Mouse (Mus musculus) right cerebral cortex, adult 2 months (tissue): ENCODE measurements around the gene Nop14.
"Not testable (repeated sequence)": the region's sequence is repeated elsewhere in the genome, so short reads cannot be mapped to it uniquely, and the experiment has no call there.

Experiments
- DNase-seq, 2 experiments: peaks; one replicate each; pipeline ENCODE4 v3.0.0; 2021 to 2022; ENCODE audit warnings: low spot score in 2 of 2

The Nop14 gene

DNA sequence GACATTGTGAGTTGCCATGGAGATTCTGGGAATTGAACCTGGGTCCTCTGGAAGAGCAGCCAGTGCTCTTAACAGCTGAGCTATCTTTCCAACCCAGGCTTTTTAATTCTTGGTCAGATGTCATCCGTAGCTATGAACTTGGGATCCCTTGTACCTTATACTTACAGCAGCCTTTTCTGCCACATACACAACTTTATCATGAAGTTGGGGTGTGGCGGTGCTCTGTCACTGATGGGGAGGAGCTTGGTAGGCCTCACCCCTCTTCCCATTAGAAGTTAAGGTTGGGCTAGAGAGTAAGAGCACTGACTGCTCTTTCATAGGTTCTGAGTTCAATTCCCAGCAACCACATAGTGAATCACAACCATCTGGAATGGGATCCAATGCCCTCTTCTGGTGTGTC, 27.0 kb downstream of the Nop14 start:
- DNase-seq = no peak

DNA sequence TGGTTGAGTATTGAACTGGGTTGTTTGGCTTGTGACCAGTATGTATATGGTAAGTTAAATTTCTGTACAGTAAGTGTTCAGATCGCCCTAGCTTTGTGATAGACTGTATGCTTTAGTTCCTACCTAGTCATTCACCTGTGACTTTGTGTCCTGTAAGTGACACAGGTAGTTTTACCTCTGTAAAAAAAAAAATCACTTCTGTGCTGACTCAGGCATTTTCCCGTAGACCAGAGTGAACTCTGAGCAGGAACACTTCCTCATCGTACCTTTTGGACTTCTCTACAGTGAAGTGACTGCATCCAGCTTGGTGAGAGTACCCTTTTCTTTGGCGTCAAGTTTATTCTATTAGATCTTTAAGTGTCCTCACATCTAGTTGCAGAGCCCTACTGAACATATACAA, 50.0 kb downstream of the Nop14 start:
- DNase-seq = no peak

DNA sequence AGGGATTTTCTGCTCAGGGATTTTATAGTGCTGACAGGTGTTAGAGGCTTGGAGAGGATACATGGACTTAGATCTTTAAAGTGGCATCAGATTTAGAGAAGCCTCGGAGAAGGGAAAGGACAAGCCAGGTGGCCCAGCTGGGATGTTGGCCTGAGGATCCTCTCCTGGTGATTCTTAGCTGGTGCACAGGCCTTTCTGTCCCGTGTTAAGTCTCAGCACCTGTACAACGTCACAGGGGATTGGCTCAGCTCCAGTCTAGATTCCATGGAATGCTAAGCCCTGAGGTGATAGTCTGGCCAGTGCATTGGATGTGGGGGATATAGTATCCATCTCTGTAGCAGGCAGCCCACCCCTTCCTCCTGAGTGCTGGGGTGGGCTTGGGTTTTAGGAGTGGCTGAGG, 51.7 kb downstream of the Nop14 start:
- no peak for DNase-seq

DNA sequence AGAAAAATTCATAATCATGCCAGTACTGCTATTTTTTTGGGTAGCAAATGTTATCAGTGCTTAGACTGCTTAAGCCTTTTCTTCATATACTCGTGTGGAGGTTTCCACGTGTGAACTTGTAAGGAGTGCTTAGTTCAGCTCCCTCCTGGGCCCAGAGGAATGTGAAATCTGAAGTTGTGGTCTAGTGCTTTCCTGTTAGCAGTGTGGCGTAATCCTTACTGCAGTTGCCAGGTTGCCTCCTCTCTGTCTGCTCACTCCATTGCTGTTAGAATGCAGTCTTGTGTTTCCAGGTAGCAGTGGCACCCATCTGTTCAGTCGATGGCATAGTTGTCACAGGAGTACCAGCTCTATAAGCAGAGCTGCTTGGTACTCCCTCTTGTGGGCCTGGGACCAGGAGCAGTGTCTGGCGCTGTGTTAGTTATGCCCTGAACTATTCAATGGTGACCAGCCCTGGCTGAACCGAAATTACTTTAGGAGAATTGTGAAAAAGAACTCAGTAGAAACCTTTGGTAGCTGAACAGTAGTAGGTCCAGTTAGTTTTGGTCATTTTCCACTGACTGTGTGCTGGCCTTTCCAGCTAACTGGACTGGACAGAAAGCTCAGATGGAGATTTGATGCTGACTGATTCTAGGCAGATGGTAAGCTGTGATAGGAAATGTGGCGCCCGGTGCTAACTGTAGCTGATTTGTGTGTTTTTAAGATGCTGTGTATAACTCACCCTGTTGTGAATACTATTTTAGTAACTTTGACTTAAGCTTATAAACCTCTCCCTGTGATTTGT, 52.7 kb downstream of the Nop14 start:
- DNase-seq = no peak

DNA sequence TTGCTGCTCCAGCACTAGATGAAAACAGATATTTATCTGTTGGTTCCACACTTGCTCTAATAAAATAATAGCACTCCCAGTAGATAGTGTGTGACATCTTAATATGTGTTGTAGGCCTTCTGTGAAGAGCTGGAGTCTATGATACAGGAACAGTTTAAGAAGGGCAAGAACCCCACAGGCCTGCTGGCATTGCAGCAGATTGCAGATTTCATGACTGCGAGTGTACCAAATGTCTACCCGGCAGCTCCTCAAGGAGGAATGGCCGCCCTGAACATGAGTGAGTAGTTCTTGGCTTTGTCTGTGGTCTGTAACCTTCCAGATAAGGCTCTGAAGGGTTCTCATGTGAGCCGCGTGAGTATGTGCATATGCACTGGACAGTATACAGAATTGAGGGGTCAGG, 55.4 kb downstream of the Nop14 start:
- no peak for DNase-seq

DNA sequence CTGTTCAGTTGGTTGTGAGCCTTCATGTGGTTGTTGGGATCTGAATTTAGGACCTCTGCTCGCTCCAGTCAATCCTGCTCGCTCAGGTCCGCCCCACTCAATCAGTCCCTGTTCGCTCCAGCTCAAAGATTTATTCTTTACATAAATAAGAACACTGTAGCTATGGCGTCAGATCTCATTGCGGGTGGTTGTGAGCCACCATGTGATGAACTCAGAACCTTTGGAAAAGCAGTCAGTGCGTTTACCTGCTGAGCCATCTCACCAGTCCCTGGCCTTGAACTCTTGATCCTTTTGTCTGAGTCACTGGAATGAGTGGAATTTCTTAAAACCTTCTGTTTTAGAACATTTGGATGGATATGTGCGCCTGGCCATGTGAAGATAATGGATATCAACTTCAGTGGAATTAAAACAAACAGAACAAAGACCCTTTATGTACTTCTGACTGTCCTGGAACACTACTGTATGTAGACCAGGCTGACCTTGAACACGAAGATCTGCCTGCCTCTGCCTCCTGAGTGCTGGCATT, 66.7 kb downstream of the Nop14 start:
- DNase-seq = no peak

DNA sequence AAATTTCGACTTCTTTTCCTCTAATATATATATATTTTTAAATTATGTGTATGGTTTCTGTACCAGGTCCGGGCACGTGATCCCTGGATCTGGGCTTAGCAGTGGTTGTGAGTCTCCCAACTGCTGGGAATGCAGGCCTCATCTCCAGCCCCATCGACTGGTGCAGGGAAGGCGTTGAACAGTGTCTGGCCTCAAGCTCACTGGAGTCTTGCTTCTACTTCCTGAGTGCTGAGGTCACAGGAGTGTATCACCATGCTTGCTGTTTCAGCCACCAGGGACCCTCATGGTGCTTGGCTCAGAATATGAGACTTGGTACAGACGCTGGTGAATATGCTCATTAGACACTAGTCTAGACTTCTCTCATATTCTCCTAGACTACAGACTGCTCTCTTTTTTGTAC, 67.3 kb downstream of the Nop14 start:
- DNase-seq = no peak

DNA sequence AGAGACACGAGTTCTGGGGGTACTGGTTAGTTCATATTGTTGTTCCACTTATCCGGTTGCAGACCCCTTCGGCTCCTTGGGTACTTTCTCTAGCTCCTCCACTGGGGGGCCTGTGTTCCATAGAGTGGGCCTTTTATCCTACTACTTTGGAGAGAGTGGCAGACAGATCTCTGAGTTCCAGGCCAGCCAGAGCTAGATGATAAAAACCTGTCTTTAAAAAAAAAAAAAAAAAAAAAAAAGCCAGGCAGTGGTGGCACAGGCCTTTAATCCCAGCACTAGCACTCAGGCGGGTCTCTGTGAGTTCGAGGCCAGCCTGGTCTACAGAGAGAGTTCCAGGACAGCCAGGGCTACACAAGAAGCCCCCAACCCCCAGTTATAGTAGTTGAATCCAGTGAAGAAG, 67.7 kb downstream of the Nop14 start:
- DNase-seq = not testable (repeated sequence)

DNA sequence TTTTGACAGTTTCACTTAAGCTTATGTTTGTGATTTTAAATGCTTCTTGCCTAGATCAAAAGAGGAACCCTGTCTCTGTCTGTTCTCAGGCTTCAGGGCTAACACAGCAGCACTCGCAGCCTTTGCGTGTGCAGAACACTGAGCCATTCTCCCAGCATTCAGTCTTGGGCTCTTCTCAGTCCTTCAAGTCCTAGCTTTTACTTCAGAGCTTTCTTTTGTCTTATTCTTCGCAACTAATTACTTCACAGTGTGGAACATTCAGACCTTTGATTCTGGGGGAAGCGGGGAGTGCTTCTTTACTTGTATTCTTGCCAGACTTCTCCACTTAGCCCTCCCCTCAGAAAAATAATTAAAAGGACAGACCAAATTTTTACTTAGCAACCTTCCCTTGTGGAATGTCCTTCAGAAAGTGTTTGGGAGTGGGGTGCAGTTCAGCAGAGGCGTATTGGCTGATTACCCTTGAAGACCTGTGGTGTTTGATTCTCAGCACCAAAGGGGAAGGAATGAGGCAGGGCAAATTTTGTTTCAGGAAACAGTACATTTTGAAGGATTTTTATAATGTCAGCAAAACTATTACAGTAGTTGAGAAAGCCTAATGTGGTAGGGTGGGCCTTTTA, 68.5 kb downstream of the Nop14 start:
- DNase-seq = no peak

DNA sequence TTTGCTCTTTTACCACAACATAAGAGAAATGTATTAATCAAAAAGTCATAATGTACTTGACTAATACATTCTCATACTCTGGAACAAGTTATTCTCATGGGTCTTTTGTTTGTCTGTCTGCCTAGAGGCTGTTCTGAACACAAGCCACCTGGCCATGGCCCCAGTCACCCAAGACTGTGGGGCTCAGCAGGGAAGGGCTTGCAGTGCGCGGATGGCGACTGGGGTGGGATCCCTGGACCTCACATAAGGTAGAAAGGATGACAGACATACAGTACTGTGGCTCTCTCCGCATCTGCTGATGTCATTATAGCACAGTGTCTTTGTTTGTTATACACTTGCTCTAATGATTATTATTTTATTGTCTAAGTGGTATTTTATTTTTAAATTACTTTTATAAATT, 69.2 kb downstream of the Nop14 start:
- no peak for DNase-seq

DNA sequence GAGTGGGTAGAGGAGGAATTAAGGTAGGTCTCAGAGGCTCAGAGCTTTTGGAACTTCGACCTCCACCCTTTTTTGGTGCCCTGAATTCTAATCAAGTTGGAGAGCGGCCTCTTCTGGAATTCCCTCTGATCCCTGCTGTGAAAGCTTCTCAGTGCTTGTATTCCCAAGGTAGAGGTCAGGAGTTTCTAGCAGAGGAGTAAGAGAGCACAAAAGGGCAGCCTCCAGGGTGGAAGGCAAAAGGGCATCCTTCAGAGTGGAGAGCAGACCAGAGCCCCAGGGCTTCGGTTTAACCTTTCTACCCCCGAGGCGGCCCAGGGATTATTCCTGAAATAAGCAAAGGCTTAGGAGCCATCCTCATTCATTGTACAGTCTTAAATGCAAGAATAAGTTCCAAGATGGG, 69.9 kb downstream of the Nop14 start:
- DNase-seq = no peak
